Mouse (Mus musculus) forebrain, embryonic 10.5 days (tissue): ENCODE results near the gene Shisa2. TPM values are rescaled to one million over a fixed set of nuclear protein-coding genes. Genes with fewer than 3 reads are reported as not detected.
"Not testable (repeated sequence)": the region's sequence is repeated elsewhere in the genome, so short reads cannot be mapped to it uniquely, and the experiment has no call there.

ENCODE experiments used
- DNase-seq: peaks from one replicate; pipeline ENCODE4 v3.0.0-alpha.2; 2017; ENCODE audit warnings: low spot score; ENCODE audit errors: extremely low spot score
- H3K27ac ChIP-seq: fragments of 300-500 bp; sonication (generic); 2 replicates; pipeline ENCODE4 v1.5.1; 2016; ENCODE audit warnings: mild to moderate bottlenecking
- H3K27me3 ChIP-seq: fragments of 300-500 bp; sonication (generic); 2 replicates; pipeline ENCODE4 v1.6.1; 2016; ENCODE audit warnings: mild to moderate bottlenecking; ENCODE audit not compliant: poor library complexity, severe bottlenecking
- H3K36me3 ChIP-seq: fragments of 300-500 bp; sonication (generic); replicated peaks from 2 replicates; pipeline ENCODE4 v1.6.1; 2016; ENCODE audit warnings: mild to moderate bottlenecking, moderate library complexity
- H3K4me1 ChIP-seq: fragments of 300-500 bp; sonication (generic); 2 replicates; pipeline ENCODE4 v1.6.1; 2016
- H3K4me3 ChIP-seq: fragments of 300-500 bp; sonication (generic); 2 replicates; pipeline ENCODE4 v1.5.1; 2016; ENCODE audit warnings: mild to moderate bottlenecking, moderate library complexity
- H3K9me3 ChIP-seq: fragments of 300-500 bp; sonication (generic); 2 replicates; pipeline ENCODE4 v1.6.1; 2016; ENCODE audit warnings: mild to moderate bottlenecking, moderate library complexity
- WGBS: fragments of 180-500 bp; shearing (Covaris S2); methylation state at CpG from one replicate; pipeline ENCODE4 v1.1.7; 2016; 5-methylcytosine and 5-hydroxymethylcytosine counted together
- polyA plus RNA-seq: library from polyadenylated mRNA; unstranded; fragments of >200 nt; fragmentation: Nextera tagmentation; extraction: Ambion mirVana; gene quantifications from 2 replicates; pipeline ENCODE4 v1.2.1, GENCODE M21; 2016

The Shisa2 gene
- polyA plus RNA-seq, 1 experiment from 2014 or later: 23.3 TPM

DNA sequence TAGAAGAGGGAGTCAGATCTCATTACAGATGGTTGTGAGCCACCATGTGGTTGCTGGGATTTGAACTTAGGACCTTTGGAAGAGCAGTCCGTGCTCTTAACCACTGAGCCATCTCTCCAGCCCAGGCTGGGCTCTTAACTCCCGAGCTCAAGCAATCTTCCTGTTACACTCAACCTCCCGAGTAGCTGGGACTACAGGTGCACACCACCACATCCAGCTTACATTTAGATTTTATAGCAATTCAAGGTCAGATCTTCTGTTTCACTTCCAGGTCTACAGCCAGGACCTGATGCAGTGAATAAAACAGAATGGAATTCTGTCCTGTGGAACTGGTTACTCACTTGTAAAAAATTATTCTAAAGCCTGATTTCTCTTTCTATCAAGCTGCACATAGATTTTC, 11.0 kb upstream of the Shisa2 start:
- H3K36me3 ChIP-seq, H3K9me3 ChIP-seq, H3K27ac ChIP-seq, DNase-seq, H3K4me3 ChIP-seq: not testable (repeated sequence)
- H3K27me3 ChIP-seq: peaks cover 23% of the 10 kb centered on the region
- H3K4me1 ChIP-seq: peaks cover 11% of the 10 kb centered on the region
- 83% methylated on average over 3 of the region's 3 CpGs for WGBS

DNA sequence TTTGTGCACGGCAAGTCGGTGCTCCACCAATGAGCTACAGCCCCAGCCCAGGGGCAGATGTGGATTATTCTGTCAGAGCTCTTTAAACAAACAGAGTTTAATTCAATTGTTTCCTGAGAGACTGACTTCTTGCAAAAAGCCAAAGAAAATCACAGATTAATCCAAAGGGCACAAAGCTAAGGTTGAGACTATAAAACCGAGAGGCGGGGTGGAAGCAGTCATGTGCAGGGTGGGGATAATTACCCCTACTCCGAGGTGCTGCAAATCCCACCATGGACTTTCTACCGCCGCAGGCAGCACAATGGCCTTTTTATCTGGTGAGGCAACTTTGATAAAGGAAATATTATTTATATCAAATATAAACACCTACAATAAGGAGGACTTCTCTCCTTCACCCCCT, 8.3 kb upstream of the Shisa2 start:
- WGBS: 49% methylated on average over 7 of the region's 7 CpGs
- DNase-seq: no peak

DNA sequence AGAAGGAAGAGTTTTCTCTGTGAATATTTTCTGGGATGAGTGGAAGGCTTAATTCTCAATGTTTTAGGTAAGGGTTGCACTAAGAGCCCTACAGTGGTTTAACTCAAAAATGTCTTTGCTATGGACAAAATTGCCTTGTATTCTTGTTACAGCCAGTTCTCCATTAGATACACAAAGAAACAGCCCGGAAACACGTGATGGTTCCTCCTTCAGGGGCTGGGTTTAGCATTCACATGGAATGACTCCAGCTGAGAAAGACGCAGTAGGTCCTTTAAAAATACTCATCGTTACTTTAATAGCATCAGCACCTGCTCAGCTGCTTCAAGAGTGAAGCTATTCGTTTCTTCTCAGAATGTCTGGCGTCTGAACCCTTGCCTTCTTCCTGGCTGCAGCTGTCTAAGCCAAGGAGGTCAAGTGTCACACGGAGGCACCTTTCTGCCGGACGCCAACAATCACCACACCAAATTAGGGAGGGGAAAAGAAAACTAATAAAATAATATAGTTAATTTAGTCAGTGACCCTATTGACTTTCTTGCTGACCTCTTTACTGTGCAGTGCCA, 702 bp upstream of the Shisa2 start:
- peaks cover 67% of the 10 kb centered on the region for H3K27me3 ChIP-seq
- H3K27ac ChIP-seq: no peak overlapping the region
- no peak for DNase-seq
- peaks cover 48% of the 10 kb centered on the region for H3K4me1 ChIP-seq
- 18% methylated on average over 9 of the region's 9 CpGs for WGBS
- H3K4me3 ChIP-seq: peak overlapping the region; percentile 70
- no peaks in the 10 kb centered on the region for H3K9me3 ChIP-seq
- H3K36me3 ChIP-seq: peaks cover 3% of the 10 kb centered on the region

More for the DNA sequence above, 8.3 kb upstream of the Shisa2 start:
- Histone ChIP-seq H3K27me3 (peaks cover 27% of the 10 kb centered on the region), H3K27ac (no peak overlapping the region), H3K4me1 (peaks cover 11% of the 10 kb centered on the region), H3K9me3 (no peaks in the 10 kb centered on the region), H3K4me3 (no peak overlapping the region), H3K36me3 (no peaks in the 10 kb centered on the region)

DNA sequence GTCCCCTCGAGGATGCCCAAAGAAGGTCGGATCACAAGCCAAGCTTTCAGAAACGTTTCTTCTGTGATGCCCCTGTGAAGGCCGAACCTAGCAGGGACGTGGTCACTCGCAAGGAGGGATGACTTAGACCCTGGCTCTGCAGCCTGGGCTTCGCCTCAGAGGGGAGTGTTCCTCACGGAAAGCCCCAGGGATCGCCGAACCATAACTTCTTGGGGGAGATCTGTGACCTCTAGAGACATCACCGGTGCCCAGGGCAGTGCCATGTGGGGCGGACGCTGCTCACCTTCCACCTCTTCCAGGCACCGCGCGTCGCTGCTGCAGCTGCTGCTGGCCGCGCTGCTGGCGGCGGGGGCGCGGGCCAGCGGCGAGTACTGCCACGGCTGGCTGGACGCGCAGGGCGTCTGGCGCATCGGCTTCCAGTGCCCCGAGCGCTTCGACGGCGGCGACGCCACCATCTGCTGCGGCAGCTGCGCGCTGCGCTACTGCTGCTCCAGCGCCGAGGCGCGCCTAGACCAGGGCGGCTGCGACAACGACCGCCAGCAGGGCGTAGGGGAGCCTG, 777 bp downstream of the Shisa2 start:
- Histone ChIP-seq H3K9me3 (no peaks in the 10 kb centered on the region), H3K27me3 (peaks cover 75% of the 10 kb centered on the region), H3K27ac (peak overlapping the region; percentile 93), H3K4me3 (peak overlapping the region; percentile 70), H3K36me3 (peaks cover 18% of the 10 kb centered on the region), H3K4me1 (peaks cover 58% of the 10 kb centered on the region)
- under 1% methylated on average over 51 of the region's 51 CpGs for WGBS
- DNase-seq: peak; percentile 50

DNA sequence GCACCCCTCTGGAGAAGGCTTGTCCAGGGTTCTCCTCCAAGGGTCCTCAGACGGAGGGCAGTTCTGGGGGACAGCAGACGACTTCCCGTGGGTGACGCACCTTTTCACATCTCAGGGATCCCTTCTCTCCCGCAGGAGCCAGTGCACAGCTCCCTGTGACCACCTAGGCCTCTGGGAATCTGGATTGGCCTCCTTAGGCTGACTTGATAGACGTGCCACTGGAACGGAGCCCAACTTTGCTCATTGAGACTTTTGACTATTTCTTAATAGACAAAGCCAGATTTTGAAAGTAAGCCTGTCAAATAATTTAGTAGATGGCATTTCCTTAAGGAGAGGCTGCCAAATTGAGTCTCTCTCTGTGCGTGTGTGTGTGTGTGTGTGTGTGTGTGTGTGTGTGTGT, 1.6 kb downstream of the Shisa2 start:
- H3K36me3 ChIP-seq: peaks cover 26% of the 10 kb centered on the region
- peaks cover 58% of the 10 kb centered on the region for H3K4me1 ChIP-seq
- 7% methylated on average over 8 of the region's 8 CpGs for WGBS
- peaks cover 72% of the 10 kb centered on the region for H3K27me3 ChIP-seq
- H3K27ac ChIP-seq: peak overlapping the region; percentile 93
- no peaks in the 10 kb centered on the region for H3K9me3 ChIP-seq
- no peak for DNase-seq
- H3K4me3 ChIP-seq: peak overlapping the region; percentile 70

DNA sequence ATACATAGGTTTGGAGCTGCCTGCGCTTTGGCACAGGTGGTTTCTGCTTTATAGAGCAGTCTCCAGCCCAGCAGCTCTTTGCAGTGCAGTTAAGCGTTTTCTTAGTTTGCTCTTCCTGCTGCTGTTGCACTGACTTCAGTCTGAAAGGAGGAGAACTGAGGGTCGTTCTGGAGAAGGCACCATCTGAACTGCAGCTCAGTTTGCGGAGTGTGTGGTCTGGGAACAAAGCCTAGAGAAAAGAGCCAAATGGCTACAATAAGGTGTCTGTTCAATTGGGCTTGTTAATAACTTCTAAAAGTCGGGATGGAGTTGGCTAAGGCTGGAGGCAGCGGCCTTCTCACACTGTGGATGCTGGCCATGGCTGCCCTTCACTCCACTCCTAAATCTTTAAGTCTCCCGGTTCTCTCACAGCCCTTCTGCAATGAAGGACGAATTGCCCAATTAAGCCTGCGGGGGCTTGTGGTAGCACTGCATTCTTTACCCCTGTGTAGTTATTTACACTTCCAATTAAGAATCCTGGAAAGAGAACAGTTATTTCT, 2.1 kb downstream of the Shisa2 start:
- peak overlapping the region; percentile 93 for H3K27ac ChIP-seq
- H3K27me3 ChIP-seq: peaks cover 67% of the 10 kb centered on the region

DNA sequence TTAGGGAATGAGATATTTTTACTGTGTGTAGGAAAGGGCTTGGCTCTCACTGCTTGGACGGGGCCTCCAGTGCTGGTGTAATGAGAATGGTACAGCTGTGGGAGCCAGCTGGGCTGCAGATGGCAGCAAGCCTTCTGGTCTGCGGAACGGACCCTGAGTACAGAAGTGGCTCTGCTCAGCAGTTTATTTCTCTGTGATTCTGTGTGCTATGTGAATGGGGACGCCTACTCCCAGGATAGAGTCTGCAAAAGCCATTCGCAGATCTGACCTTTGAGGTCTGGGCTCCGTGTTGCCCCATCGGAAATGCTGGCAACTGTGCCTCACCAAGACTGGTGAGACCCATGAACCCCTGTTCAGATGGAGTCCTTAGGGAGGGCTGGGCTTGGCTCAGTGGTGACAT, 2.7 kb downstream of the Shisa2 start:
- peak overlapping the region; percentile 93 for H3K27ac ChIP-seq

More for the DNA sequence above, 2.1 kb downstream of the Shisa2 start:
- Histone ChIP-seq H3K36me3 (peaks cover 31% of the 10 kb centered on the region), H3K9me3 (no peaks in the 10 kb centered on the region), H3K4me3 (peak overlapping the region; percentile 70), H3K4me1 (peaks cover 58% of the 10 kb centered on the region)
- DNase-seq: no peak
- 9% methylated on average over 9 of the region's 9 CpGs for WGBS

DNA sequence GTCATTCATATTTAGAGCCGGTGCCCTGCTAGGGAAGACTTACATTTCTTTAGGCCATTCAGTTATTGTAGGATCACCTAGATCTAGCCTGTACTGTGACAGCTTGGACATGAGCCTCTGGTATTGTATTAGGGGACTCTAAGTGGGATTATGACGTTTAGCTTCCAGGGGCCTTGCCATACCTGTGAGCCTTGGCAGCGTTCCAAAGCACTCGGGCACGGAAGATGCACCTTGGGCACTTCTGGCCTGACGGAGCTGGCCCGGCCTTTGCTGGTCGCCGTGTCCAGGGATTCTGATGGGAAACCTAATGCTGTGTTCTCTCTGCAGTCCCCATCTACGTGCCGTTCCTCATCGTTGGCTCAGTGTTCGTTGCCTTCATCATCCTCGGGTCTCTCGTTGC, 4.2 kb downstream of the Shisa2 start:
- peak overlapping the region; percentile 70; the same call in 1 of the 2 replicates for H3K4me3 ChIP-seq
- no peaks in the 10 kb centered on the region for H3K9me3 ChIP-seq
- no peak for DNase-seq
- peaks cover 46% of the 10 kb centered on the region for H3K27me3 ChIP-seq
- 88% methylated on average over 15 of the region's 15 CpGs for WGBS
- no peak overlapping the region for H3K27ac ChIP-seq
- peaks cover 66% of the 10 kb centered on the region for H3K4me1 ChIP-seq
- peaks cover 43% of the 10 kb centered on the region for H3K36me3 ChIP-seq

More for the DNA sequence above, 2.7 kb downstream of the Shisa2 start:
- H3K4me1 ChIP-seq: peaks cover 58% of the 10 kb centered on the region
- H3K27me3 ChIP-seq: peaks cover 61% of the 10 kb centered on the region
- H3K9me3 ChIP-seq: no peaks in the 10 kb centered on the region
- 13% methylated on average over 7 of the region's 7 CpGs for WGBS
- DNase-seq: no peak
- H3K4me3 ChIP-seq: peak overlapping the region; percentile 70
- H3K36me3 ChIP-seq: peaks cover 37% of the 10 kb centered on the region

DNA sequence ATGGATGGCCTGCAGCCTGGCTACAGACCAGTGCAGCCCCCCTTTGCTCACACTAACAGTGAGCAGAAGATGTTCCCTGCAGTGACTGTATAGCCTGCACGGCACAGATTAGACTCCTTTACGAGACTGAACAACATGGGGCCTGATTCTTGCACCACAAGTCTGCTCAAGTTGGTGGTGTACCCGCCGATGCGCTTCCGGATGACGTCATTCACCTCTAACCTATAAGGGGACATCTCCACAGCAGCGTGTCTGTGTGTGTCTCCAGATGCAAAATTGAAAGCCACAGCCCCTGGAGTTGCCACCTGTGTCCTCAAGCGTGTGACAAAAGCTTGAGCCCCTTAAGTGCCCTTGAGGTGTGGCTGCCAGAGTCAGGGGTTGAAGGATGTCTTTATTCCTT, 5.0 kb downstream of the Shisa2 start:
- peaks cover 58% of the 10 kb centered on the region for H3K4me1 ChIP-seq
- peaks cover 41% of the 10 kb centered on the region for H3K27me3 ChIP-seq
- WGBS: 88% methylated on average over 9 of the region's 9 CpGs
- H3K36me3 ChIP-seq: peaks cover 43% of the 10 kb centered on the region
- H3K27ac ChIP-seq: no peak overlapping the region
- H3K9me3 ChIP-seq: no peaks in the 10 kb centered on the region
- no peak for DNase-seq
- no peak overlapping the region for H3K4me3 ChIP-seq

DNA sequence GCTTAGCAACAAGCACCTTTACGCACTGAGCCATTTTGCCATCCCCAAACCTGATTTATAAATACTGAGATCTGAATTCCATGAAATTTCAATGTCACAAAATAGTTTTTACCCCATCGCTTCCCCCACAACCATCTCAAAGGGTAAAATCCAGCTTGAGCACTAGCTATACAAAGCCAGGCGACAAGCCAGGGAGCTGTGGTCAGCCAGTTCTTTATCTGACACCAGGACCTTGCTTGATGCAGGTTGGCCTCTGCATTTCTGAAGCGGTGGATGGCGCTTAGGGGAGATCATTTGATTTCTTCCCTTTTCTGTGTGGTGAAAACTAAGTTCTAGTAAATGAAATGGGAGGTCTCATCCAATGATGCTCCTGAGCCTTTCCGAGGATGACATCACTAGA, 7.0 kb downstream of the Shisa2 start:
- WGBS: 92% methylated on average over 6 of the region's 6 CpGs
- H3K4me3 ChIP-seq: no peak overlapping the region
- peaks cover 23% of the 10 kb centered on the region for H3K27me3 ChIP-seq
- no peak overlapping the region for H3K27ac ChIP-seq
- H3K36me3 ChIP-seq: peaks cover 43% of the 10 kb centered on the region
- no peaks in the 10 kb centered on the region for H3K9me3 ChIP-seq
- peaks cover 38% of the 10 kb centered on the region for H3K4me1 ChIP-seq
- no peak for DNase-seq

DNA sequence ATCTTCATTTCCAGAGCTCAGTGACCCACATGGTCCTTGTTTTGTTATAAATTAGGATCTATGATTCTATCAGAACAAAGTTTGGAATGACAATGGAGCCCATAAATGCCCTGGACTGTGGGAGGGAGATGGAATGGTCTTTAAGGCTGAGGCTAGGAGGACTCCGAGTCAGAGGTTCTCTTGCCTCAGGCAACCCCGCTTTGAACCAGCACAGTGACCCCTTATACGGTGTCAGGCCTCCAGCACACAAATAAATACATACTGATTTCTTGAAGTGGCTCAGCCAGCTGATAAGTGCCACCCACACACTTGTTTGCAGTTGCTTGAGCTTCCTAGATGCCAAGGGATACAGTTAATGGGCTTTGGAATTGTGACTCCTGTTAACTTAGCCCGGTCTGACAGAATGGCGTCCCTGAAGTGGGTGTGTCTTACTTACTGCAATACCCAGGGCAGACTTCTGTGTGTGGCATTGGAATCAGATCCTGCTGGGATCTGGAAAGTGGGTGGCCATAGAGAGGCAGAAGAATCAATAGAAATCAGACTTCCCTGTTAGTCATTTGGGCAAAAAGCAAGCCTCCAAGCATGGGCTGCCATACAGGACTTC, 8.3 kb downstream of the Shisa2 start:
- H3K4me1 ChIP-seq: peaks cover 26% of the 10 kb centered on the region
- DNase-seq: no peak
- 63% methylated on average over 5 of the region's 5 CpGs for WGBS
- no peak overlapping the region for H3K4me3 ChIP-seq
- peaks cover 11% of the 10 kb centered on the region for H3K27me3 ChIP-seq
- no peaks in the 10 kb centered on the region; the same call in 1 of the 2 replicates for H3K9me3 ChIP-seq
- no peak overlapping the region for H3K27ac ChIP-seq
- H3K36me3 ChIP-seq: peaks cover 43% of the 10 kb centered on the region

DNA sequence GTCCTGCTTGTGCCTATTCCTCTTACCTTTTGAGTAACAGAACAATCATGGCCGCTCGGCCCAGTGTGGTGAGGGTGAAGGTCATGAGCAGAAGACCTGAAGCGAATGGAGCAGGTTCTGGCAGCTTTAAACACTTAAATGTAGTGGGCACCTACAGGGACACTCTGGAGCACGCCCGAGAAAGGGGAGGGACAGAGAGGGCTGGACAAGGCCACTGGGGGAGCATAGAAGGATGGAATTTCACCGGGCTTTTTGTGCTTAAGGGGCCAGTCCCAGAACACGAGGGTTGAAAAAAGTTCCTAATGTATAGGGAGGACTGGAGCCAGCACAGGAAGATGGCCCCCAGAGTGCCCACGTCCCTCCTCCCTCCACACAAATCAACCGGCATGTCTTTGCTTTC, 8.9 kb downstream of the Shisa2 start:
- WGBS: 79% methylated on average over 9 of the region's 9 CpGs
- Histone ChIP-seq H3K27me3 (peaks cover 11% of the 10 kb centered on the region), H3K27ac (no peak overlapping the region), H3K4me3 (no peak overlapping the region), H3K9me3 (no peaks in the 10 kb centered on the region; the same call in 1 of the 2 replicates), H3K4me1 (peaks cover 24% of the 10 kb centered on the region), H3K36me3 (peaks cover 43% of the 10 kb centered on the region)
- no peak for DNase-seq
